Mouse (Mus musculus) small intestine, adult 2 months (tissue): ENCODE data around the gene Aatk.

Source experiments
- CTCF ChIP-seq: fragments of 200-500 bp; IDR thresholded peaks from 2 replicates; pipeline ENCODE4 v1.5.1; 2012; ENCODE audit warnings: low read depth, mild to moderate bottlenecking, control low read depth, inconsistent platforms, low read length, moderate library complexity, mixed read lengths; ENCODE audit not compliant: insufficient replicate concordance, insufficient read length; ENCODE audit errors: extremely low read depth
- POLR2A ChIP-seq: fragments of 200-500 bp; IDR thresholded peaks from 2 replicates; pipeline ENCODE4 v1.6.1; 2012; ENCODE audit warnings: low read depth, mild to moderate bottlenecking, control low read depth, inconsistent platforms, low read length, moderate library complexity

GRCm38 (mm10) chr11:120045839-120046552 is 971 bp downstream of the Aatk start:
- TF ChIP-seq CTCF (no peak), POLR2A (no peak)
